Mouse (Mus musculus): ENCODE measurements around the gene Usp15.

- TF ChIP-seq POLR2A (IDR thresholded peaks at IDR 0.05; ENCODE audit: low read depth, low read length) = no peak
- no peak for TF ChIP-seq CTCF (conservative IDR thresholded peaks at IDR 0.05; ENCODE audit: insufficient read depth, insufficient read length, low read depth, low read length)
Observed at GRCm38 (mm10) chr10:123208336-123208735, 11.5 kb upstream of the Usp15 start.

Measured in kidney, adult 2 months (tissue).